Mouse (Mus musculus) neural tube, embryonic 12.5 days (tissue): Measurements from ENCODE around the gene Gm21983. TPM values are rescaled to one million over a fixed set of nuclear protein-coding genes. Genes with fewer than 3 reads are reported as not detected.

ENCODE experiments used
- ATAC-seq: fragments of 200-750 bp; cut with Nextera tagmentation; 2 replicates; pipeline ENCODE4 v1.8.0; 2017; ENCODE audit warnings: low read depth, mild to moderate bottlenecking, moderate TSS enrichment, moderate library complexity; ENCODE audit not compliant: low FRiP score
- H3K27ac ChIP-seq: fragments of 300-500 bp; sonication (generic); 2 replicates; pipeline ENCODE4 v1.5.1; 2016
- H3K27me3 ChIP-seq: fragments of 300-500 bp; sonication (generic); replicated peaks from 2 replicates; pipeline ENCODE4 v1.6.1; 2016; ENCODE audit warnings: mild to moderate bottlenecking
- H3K36me3 ChIP-seq: fragments of 300-500 bp; sonication (generic); 2 replicates; pipeline ENCODE4 v1.6.1; 2016; ENCODE audit warnings: mild to moderate bottlenecking
- H3K4me1 ChIP-seq: fragments of 300-500 bp; sonication (generic); 2 replicates; pipeline ENCODE4 v1.6.1; 2016
- H3K4me2 ChIP-seq: fragments of 300-500 bp; sonication (generic); replicated peaks from 2 replicates; pipeline ENCODE4 v1.6.1; 2016; ENCODE audit warnings: mild to moderate bottlenecking
- H3K4me3 ChIP-seq: fragments of 300-500 bp; sonication (generic); 2 replicates; pipeline ENCODE4 v1.5.1; 2016
- H3K9ac ChIP-seq: fragments of 300-500 bp; sonication (generic); 2 replicates; pipeline ENCODE4 v1.6.1; 2016; ENCODE audit warnings: mild to moderate bottlenecking
- H3K9me3 ChIP-seq: fragments of 300-500 bp; sonication (generic); 2 replicates; pipeline ENCODE4 v1.6.1; 2016; ENCODE audit warnings: mild to moderate bottlenecking
- WGBS: fragments of 180-500 bp; shearing (Covaris S2); methylation state at CpG from one replicate; pipeline ENCODE4 v1.1.7; 2016; 5-methylcytosine and 5-hydroxymethylcytosine counted together
- polyA plus RNA-seq: library from polyadenylated mRNA; unstranded; fragments of >200 nt; fragmentation: Nextera tagmentation; extraction: Ambion mirVana; gene quantifications from 2 replicates; pipeline ENCODE4 v1.2.1, GENCODE M21; 2016

Gm21983 gene
- polyA plus RNA-seq, 1 experiment from 2014 or later: 0.42 TPM

DNA sequence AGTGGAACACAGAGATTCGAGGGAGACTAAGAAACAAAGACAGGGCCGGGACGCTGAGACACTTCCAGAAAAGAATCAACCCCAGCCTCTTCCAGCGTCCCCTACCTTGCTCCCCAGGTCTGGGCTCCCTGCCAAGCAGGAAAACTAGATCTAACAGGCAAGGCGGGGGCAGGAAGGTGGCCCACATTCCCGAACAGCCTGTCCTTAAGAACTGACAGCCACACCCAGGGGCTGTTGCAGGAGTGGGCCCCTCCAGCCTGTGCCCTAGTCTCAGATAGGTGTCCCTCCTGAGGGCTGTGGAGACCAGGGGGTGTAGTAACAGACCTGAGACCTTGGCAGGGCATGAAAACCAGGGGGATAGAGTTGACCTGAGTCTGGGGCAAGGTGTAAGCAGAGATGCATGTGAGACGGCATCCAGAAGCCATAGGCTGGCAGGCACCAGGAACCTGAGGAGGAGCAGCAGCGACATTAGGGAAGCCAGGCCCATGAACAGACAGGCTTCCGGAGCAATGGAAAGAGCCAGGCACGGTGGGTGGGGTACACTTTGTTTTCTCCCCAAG is 27.6 kb downstream of the Gm21983 start, which contains the start of gene Cyp2t4:
Gene Cyp2t4 (plus strand): TSS at position 510 of the 560 bp plus-strand sequence.
- WGBS: 83% methylated on average over 10 of the region's 10 CpGs
- H3K9me3 ChIP-seq: no peaks in the 10 kb centered on the region
- H3K4me1 ChIP-seq: no peaks in the 10 kb centered on the region
- ATAC-seq: no peak
- H3K4me3 ChIP-seq: no peak within 1 kb of the TSS
- no peaks in the 10 kb centered on the region for H3K27me3 ChIP-seq
- no peak within 1 kb of the TSS for H3K9ac ChIP-seq
- no peak within 1 kb of the TSS for H3K4me2 ChIP-seq
- peaks cover 13% of the 10 kb centered on the region for H3K36me3 ChIP-seq
- no peak within 1 kb of the TSS for H3K27ac ChIP-seq

DNA sequence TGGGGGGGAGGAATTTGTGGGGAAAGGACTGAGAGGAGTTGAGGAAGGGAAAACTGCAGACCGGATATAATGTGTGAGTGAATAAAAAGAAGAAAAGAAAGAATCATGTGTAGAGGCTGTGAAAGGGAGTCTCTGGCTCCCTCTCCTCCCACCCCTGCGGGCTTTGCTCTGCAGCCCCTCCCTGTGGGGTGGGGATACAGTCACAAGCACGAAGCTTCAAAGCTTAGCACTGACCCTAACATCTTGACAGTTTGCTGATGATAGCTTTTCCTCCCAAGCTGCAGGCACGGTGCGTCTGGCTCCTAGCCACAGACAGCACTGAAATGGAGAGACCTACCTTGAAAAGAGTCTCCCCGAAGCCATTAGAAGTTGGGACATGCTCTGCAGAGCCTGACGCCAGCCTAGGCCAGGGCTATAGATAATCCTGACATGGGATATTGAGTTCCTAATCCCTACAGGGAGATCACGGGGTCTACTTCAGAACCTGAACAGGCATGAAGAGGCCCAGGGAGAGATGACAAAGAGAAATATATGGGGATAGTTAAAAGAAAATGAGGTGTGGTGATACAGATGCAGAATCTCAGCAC is 44.4 kb downstream of the Gm21983 start:
- H3K27ac ChIP-seq: no peak overlapping the region
- H3K9ac ChIP-seq: no peak overlapping the region
- no peak overlapping the region for H3K4me2 ChIP-seq
- H3K27me3 ChIP-seq: no peaks in the 10 kb centered on the region
- ATAC-seq: no peak
- WGBS: 67% methylated on average over 8 of the region's 8 CpGs
- H3K9me3 ChIP-seq: peaks cover 7% of the 10 kb centered on the region
- no peaks in the 10 kb centered on the region for H3K4me1 ChIP-seq
- H3K36me3 ChIP-seq: no peaks in the 10 kb centered on the region
- H3K4me3 ChIP-seq: no peak overlapping the region

DNA sequence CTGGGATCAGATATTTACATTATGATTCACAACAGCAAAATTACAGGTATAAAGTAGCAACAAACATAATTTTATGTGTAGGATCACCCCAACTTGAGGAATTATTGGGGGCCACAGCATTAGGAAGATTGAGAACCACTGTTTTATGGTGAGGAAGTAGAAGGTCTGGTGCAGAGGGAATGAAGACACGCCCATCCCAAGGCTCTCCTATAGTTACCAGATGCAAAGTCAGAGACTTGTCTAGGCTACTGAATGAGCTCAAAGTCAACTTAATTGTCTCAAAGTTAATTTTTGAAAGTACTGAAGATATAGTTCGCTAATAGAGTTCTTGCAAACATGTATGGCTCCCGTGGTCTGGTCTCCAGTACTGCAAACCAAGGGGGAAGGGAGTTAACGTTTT is 47.1 kb downstream of the Gm21983 start:
- ATAC-seq: no peak
- H3K9ac ChIP-seq: no peak overlapping the region
- H3K27ac ChIP-seq: no peak overlapping the region
- H3K4me2 ChIP-seq: no peak overlapping the region
- no peaks in the 10 kb centered on the region for H3K9me3 ChIP-seq
- H3K36me3 ChIP-seq: no peaks in the 10 kb centered on the region
- H3K27me3 ChIP-seq: no peaks in the 10 kb centered on the region
- no peak overlapping the region for H3K4me3 ChIP-seq
- WGBS: 81% methylated on average over 4 of the region's 4 CpGs
- H3K4me1 ChIP-seq: no peaks in the 10 kb centered on the region

DNA sequence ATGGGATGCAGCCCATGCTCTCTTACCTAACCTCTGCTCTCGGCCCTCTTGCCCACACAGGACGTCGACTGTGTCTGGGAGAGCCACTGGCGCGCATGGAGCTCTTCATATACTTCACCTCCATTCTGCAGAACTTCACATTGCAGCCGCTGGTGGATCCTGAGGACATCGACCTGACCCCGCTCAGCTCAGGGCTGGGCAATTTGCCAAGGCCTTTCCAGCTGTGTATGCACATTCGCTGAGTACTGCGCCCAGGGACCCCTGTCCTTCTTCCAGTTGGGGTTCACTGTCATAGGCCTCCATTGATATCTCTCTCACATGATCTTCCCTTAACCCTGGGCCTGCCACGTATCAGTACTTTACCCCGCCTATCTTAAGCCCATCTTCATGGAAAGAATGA is 47.7 kb downstream of the Gm21983 start:
- H3K4me1 ChIP-seq: no peaks in the 10 kb centered on the region
- no peak overlapping the region for H3K27ac ChIP-seq
- no peak overlapping the region for H3K9ac ChIP-seq
- no peak overlapping the region for H3K4me2 ChIP-seq
- H3K9me3 ChIP-seq: no peaks in the 10 kb centered on the region
- H3K36me3 ChIP-seq: no peaks in the 10 kb centered on the region
- H3K27me3 ChIP-seq: no peaks in the 10 kb centered on the region
- H3K4me3 ChIP-seq: no peak overlapping the region
- ATAC-seq: no peak
- WGBS: 73% methylated on average over 12 of the region's 12 CpGs

DNA sequence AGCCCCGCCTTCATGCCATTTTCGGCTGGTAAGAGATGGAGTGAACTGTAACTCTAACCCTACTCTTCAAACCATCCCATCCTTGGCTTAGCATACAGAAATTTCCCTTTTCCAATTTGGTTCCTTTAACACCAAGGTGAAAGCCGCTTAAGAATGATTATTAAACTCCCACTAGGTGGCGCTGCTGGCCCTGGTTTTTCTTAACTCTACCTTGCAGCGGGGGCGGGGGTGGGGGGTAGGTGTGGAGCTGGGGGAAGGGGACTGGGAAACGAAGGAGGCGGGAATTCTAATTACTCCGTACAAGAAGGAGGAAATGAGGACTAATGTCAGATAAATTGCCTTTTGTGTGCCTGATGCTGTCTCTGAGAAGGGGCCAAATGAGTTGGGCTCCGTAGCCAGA is 48.3 kb downstream of the Gm21983 start:
- H3K4me3 ChIP-seq: no peak overlapping the region
- H3K27ac ChIP-seq: no peak overlapping the region
- no peaks in the 10 kb centered on the region for H3K36me3 ChIP-seq
- H3K9ac ChIP-seq: no peak overlapping the region
- H3K27me3 ChIP-seq: no peaks in the 10 kb centered on the region
- no peak for ATAC-seq
- H3K4me1 ChIP-seq: no peaks in the 10 kb centered on the region
- 15% methylated on average over 10 of the region's 10 CpGs for WGBS
- no peaks in the 10 kb centered on the region for H3K9me3 ChIP-seq
- H3K4me2 ChIP-seq: no peak overlapping the region

DNA sequence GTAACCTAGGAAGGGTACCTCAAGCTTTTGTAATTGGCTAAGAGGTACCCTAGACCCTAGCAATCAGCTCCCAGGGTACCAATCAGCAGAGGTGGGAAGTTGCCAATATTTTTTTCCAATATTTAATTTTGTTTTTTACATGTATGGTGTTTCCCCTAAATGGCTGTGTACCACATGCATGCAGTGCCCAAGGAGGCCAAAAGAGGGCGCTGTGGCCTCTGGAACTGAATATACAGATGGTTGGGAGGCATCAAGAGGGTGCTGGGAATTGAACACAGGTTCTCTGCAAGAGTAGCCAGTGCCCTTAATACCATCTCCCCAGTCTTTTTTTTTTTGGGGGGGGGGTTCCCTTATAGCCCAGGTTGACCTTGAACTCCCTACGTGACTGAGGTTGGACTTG is 49.5 kb downstream of the Gm21983 start:
- H3K27me3 ChIP-seq: no peaks in the 10 kb centered on the region
- no peak overlapping the region for H3K9ac ChIP-seq
- no peak for ATAC-seq
- 67% methylated on average over 2 of the region's 2 CpGs for WGBS
- H3K9me3 ChIP-seq: no peaks in the 10 kb centered on the region
- H3K4me2 ChIP-seq: no peak overlapping the region
- H3K36me3 ChIP-seq: no peaks in the 10 kb centered on the region
- H3K4me3 ChIP-seq: no peak overlapping the region
- no peaks in the 10 kb centered on the region for H3K4me1 ChIP-seq
- no peak overlapping the region for H3K27ac ChIP-seq

DNA sequence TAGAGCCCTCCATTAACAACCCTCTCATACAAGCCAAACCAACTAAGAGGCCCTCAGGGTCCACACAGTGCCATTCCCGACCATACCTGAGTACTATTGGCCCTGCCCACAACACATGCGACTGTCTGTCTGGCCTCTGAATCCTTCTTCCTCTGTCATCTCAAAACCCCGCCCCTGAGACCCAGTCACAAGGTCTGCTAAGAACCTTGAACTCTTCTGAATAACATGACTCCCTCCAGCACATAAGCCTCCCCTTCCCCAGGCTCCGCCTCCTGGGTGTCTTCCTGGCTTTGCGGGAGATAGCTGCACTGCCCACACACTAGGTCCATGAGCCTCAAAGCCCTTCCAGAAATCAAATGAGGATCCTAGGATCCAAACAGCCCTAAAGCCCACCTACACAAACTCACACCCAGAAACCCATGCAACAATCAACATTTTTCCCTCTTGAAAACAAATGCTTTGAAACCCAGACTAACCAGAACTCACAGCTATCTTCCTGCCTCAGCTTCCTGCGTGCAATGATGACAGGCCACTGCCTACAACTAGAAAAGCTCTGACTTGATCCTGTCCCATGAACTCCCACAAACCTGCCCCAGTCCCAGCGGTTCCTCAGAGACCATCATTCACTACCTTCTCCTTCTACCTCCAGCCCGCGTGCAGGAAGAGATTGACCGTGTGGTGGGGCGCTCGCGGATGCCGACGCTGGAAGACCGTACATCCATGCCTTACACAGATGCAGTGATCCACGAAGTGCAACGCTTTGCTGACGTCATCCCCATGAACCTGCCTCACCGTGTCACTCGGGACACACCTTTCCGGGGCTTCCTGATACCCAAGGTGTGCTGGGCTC is 50.1 kb downstream of the Gm21983 start:
- WGBS: 87% methylated on average over 22 of the region's 22 CpGs
- no peak overlapping the region for H3K27ac ChIP-seq
- H3K4me2 ChIP-seq: no peak overlapping the region
- no peaks in the 10 kb centered on the region for H3K36me3 ChIP-seq
- ATAC-seq: no peak
- no peaks in the 10 kb centered on the region for H3K9me3 ChIP-seq
- no peaks in the 10 kb centered on the region for H3K4me1 ChIP-seq
- H3K9ac ChIP-seq: no peak overlapping the region
- H3K27me3 ChIP-seq: no peaks in the 10 kb centered on the region
- H3K4me3 ChIP-seq: no peak overlapping the region

DNA sequence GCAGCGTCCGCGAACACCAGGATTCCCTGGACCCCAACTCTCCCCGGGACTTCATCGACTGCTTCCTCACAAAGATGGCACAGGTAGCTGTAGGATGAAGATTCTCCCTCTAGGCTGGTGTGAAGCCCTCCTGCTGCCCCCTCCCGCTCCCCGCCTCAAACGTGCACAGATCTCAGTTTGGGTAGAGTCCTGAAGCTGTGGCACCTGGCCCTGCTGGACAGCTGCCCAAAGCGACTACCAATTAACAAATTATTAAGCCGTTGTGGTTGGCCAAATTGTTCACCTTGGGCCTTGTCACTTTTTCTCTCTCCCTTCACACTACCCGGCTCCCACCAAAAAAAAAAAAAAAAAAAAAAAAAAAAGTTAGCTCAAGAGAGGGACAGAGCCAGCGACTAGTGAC is 51.1 kb downstream of the Gm21983 start:
- Histone ChIP-seq H3K4me2 (no peak overlapping the region), H3K4me3 (no peak overlapping the region), H3K4me1 (no peaks in the 10 kb centered on the region), H3K27ac (no peak overlapping the region), H3K9me3 (no peaks in the 10 kb centered on the region), H3K27me3 (no peaks in the 10 kb centered on the region), H3K36me3 (no peaks in the 10 kb centered on the region), H3K9ac (no peak overlapping the region)
- WGBS: 90% methylated on average over 12 of the region's 12 CpGs
- ATAC-seq: no peak

DNA sequence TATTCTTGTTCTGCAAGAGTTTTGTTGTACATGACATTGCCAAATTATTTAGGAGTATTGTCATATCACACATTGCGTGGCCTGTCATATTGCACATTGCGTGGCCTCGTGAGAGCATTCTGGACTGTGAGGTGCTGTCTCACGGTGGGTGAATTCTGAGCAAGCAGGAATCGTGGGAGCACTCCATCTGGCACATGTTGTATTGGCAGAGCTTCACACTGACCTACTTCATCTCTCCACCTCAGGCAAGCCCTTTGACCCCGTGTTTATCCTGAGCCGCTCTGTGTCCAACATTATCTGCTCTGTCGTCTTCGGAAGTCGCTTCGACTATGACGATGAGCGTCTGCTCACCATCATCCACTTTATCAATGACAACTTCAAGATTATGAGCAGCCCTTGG is 51.9 kb downstream of the Gm21983 start:
- no peak overlapping the region for H3K27ac ChIP-seq
- H3K4me3 ChIP-seq: no peak overlapping the region
- ATAC-seq: no peak
- no peaks in the 10 kb centered on the region for H3K27me3 ChIP-seq
- H3K36me3 ChIP-seq: no peaks in the 10 kb centered on the region
- H3K9ac ChIP-seq: no peak overlapping the region
- no peaks in the 10 kb centered on the region for H3K9me3 ChIP-seq
- no peak overlapping the region for H3K4me2 ChIP-seq
- WGBS: 92% methylated on average over 13 of the region's 13 CpGs
- H3K4me1 ChIP-seq: no peaks in the 10 kb centered on the region

DNA sequence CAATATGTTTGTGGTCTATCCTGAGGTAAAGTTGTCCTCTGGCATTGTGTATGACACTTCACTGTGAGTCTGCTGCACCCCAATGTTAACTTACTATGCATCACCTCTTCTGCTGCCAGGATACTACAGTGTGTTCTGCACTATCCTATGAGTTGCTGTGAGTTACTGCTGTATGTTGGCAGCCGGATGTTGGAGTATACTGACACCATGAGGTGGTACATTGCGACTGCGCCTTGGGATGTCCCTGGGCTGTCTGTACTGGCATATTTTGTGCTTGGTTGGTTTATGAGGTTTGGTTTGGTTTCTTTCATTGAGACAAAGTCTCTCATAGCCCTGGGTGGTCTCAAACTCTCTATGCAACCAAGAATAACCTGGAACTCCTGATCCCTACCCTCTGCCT is 52.7 kb downstream of the Gm21983 start:
- no peak overlapping the region for H3K9ac ChIP-seq
- H3K27ac ChIP-seq: no peak overlapping the region
- no peak for ATAC-seq
- WGBS: 63% methylated on average over 3 of the region's 3 CpGs
- H3K4me1 ChIP-seq: no peaks in the 10 kb centered on the region
- H3K27me3 ChIP-seq: no peaks in the 10 kb centered on the region
- H3K36me3 ChIP-seq: no peaks in the 10 kb centered on the region
- no peaks in the 10 kb centered on the region for H3K9me3 ChIP-seq
- H3K4me3 ChIP-seq: no peak overlapping the region
- H3K4me2 ChIP-seq: no peak overlapping the region

DNA sequence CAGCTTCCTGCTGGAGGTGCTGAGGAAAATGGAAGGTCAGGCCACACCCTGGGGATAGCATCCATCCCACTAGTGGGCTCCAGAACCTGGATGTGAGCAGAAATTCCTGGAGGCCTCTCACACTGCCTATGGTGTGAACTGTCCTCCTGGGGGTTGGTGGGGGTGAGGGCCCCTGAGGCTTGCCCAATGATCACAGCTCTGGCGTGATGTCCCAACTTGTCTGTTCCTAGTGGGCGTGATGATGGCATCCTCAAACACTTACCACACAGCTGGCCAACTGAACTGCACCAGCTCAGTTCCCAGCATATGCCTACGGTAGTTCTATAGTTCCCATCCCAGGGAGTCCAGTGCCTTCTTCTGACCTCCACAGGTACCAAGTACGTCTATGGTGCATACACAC is 55.9 kb downstream of the Gm21983 start:
- H3K9ac ChIP-seq: no peak overlapping the region
- WGBS: 80% methylated on average over 4 of the region's 4 CpGs
- no peak overlapping the region for H3K4me2 ChIP-seq
- H3K4me1 ChIP-seq: no peaks in the 10 kb centered on the region
- no peak overlapping the region for H3K4me3 ChIP-seq
- no peaks in the 10 kb centered on the region for H3K27me3 ChIP-seq
- no peak for ATAC-seq
- no peaks in the 10 kb centered on the region for H3K9me3 ChIP-seq
- no peaks in the 10 kb centered on the region for H3K36me3 ChIP-seq
- H3K27ac ChIP-seq: no peak overlapping the region

DNA sequence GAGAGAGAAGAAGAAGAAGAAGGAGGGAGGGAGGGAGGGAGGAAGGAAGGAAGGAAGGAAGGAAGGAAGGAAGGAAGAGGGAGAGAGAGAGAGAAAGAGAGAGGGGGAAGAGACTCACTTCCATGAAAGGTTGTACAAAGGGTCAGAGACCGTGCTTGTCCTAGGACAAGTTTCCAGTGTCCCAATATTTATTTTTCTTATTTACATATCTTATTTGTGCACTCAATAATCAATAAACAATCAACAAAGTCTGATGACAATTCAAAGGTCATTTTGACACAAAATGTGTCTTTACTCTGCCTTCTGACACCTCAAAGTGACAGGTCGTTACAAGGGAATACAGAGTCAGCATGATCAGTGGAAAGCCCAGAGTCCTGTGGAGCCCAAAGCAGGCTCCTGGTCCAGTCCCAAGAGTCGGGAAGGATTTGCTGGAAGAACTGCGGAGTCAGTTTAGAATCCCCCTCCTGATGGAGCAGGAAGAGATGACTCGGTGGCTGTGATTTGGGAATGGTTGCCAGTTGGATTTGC is 56.5 kb downstream of the Gm21983 start:
- 81% methylated on average over 5 of the region's 5 CpGs for WGBS
- Histone ChIP-seq H3K9me3 (no peaks in the 10 kb centered on the region), H3K27ac (no peak overlapping the region), H3K4me2 (no peak overlapping the region), H3K27me3 (no peaks in the 10 kb centered on the region), H3K4me1 (no peaks in the 10 kb centered on the region), H3K9ac (no peak overlapping the region), H3K36me3 (no peaks in the 10 kb centered on the region), H3K4me3 (no peak overlapping the region)
- ATAC-seq: no peak
